ENCODE assay signal across 24 mouse cellular contexts in the genomic region with DNA sequence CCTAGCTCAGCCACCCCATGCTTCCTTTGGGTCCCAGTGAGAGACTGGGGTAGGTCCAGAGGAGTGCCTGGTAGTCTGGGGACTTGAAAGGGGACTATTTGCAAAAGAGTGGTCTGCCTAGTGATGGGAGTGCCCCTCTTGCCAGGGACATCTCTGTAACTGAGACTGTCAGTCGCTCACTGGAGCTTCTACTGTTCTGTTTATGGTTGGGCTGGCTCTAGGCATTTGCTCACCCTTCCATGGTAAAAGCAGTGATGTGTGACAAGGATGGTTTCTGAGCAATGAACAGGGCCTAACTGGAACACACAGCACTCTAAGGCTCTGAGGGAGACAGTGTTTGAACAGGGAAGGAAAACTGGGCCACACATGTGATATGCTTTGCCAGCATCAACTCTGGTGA. TPM values are rescaled to one million over a fixed set of nuclear protein-coding genes. Genes with fewer than 3 reads are reported as not detected.
DNase-seq lines count a peak whose midpoint lies in the region; ATAC-seq and TF ChIP-seq lines count a peak whose summit lies in the region.
"Had no signal": no experiment of that assay in that cellular context is flagged by ENCODE, and none has a peak within 500 bp of the region (broad histone marks: within the 10 kb centered on the region; RNA-seq: fewer than 3 reads in every experiment).

No protein-coding gene starts in this region.

- no peak overlapping the region for H3K4me2 ChIP-seq in kidney, embryonic 15.5 days
- no peak overlapping the region for H3K4me2 ChIP-seq in kidney, postnatal 0 days (ENCODE audit: low read length)
- H3K4me2 ChIP-seq: embryonic facial prominence, embryonic 12.5 days; forebrain, embryonic 13.5 days; forebrain, embryonic 15.5 days had no signal

- TF ChIP-seq CTCF in kidney, adult 2 months (conservative IDR thresholded peaks at IDR 0.05; ENCODE audit: insufficient read depth, insufficient read length, low read depth, low read length), result no peak
- TF ChIP-seq CTCF in kidney, postnatal 0 days (IDR thresholded peaks at IDR 0.05; ENCODE audit: low read depth), result no peak

- H3K9me3 ChIP-seq in kidney, embryonic 15.5 days (replicated peaks), result no peaks in the 10 kb centered on the region
- H3K9me3 ChIP-seq in kidney, postnatal 0 days (replicated peaks; ENCODE audit: low read length), result no peaks in the 10 kb centered on the region
- H3K9me3 ChIP-seq: embryonic facial prominence, embryonic 10.5 days; embryonic facial prominence, embryonic 12.5 days; forebrain, embryonic 13.5 days; forebrain, embryonic 15.5 days; G1E had no signal

- H3K27ac ChIP-seq in kidney, adult 2 months (ENCODE audit: insufficient read depth, low read depth, low read length), result no peak overlapping the region
- H3K27ac ChIP-seq in kidney, embryonic 15.5 days, result peak overlapping the region; percentile 60
- no peak overlapping the region for H3K27ac ChIP-seq in kidney, postnatal 0 days
- H3K27ac ChIP-seq: embryonic facial prominence, embryonic 10.5 days; embryonic facial prominence, embryonic 12.5 days; forebrain, embryonic 13.5 days; forebrain, embryonic 15.5 days had no signal

- no peak overlapping the region for H3K9ac ChIP-seq in kidney, embryonic 15.5 days
- H3K9ac ChIP-seq in kidney, postnatal 0 days (ENCODE audit: low read depth, low read length), result no peak overlapping the region
- H3K9ac ChIP-seq: embryonic facial prominence, embryonic 12.5 days; forebrain, embryonic 13.5 days; forebrain, embryonic 15.5 days had no signal

- no peak overlapping the region for H3K4me3 ChIP-seq in kidney, adult 2 months (ENCODE audit: insufficient read depth, low read depth, low read length)
- H3K4me3 ChIP-seq in kidney, embryonic 15.5 days (replicated peaks), result no peak overlapping the region
- H3K4me3 ChIP-seq in kidney, postnatal 0 days (replicated peaks; ENCODE audit: low read depth, low read length), result no peak overlapping the region
- H3K4me3 ChIP-seq: embryonic facial prominence, embryonic 10.5 days; embryonic facial prominence, embryonic 12.5 days; forebrain, embryonic 13.5 days; forebrain, embryonic 15.5 days had no signal

- WGBS in kidney, adult 2 months, result 46% methylated on average over 1 of the region's 1 CpGs
- WGBS in kidney, embryonic 15.5 days, result 48% methylated on average over 1 of the region's 1 CpGs
- 30% methylated on average over 1 of the region's 1 CpGs for WGBS in kidney, postnatal 0 days

- no peaks in the 10 kb centered on the region for H3K27me3 ChIP-seq in kidney, adult 2 months (replicated peaks; ENCODE audit: control insufficient read depth, insufficient read depth, low read length)
- no peaks in the 10 kb centered on the region for H3K27me3 ChIP-seq in kidney, embryonic 15.5 days
- no peaks in the 10 kb centered on the region for H3K27me3 ChIP-seq in kidney, postnatal 0 days (ENCODE audit: insufficient read depth, low read length)
- H3K27me3 ChIP-seq: CH12.LX; embryonic facial prominence, embryonic 12.5 days; forebrain, embryonic 13.5 days; forebrain, embryonic 15.5 days had no signal

- peak; percentile 13 for DNase-seq in kidney, adult 2 months
- DNase-seq in kidney, adult 8-10 months, result no peak
- no peak for DNase-seq in kidney, postnatal 25 days
- peak; percentile 53 for DNase-seq in kidney, postnatal 0 days (ENCODE audit: low spot score)
- DNase-seq in kidney, postnatal 14 days, result no peak
- peak; percentile 22 for DNase-seq in Muller cell, postnatal 12 days (ENCODE audit: inconsistent ontology term)
- DNase-seq in gastrocnemius, postnatal 25 days, result no peak
- DNase-seq: adrenal gland, adult 2 months; adrenal gland, postnatal 10 days; adrenal gland, postnatal 25 days; B cell, adult 2 months; cerebellum, adult 11-12 months; cerebellum, adult 2 months; cerebellum, adult 9-10 months; cerebellum, postnatal 10 days; cerebellum, postnatal 25 days had no signal

- TF ChIP-seq POLR2A in kidney, adult 2 months (IDR thresholded peaks at IDR 0.05; ENCODE audit: low read depth, low read length), result no peak

- peak; percentile 83 for ATAC-seq in kidney, embryonic 15.5 days (replicated peaks; ENCODE audit: low FRiP score)
- peak; percentile 77 for ATAC-seq in kidney, postnatal 0 days (replicated peaks; ENCODE audit: low FRiP score, low read depth)
- ATAC-seq: CD4-positive, CD25-positive, alpha-beta regulatory T cell, adult 4 months; forebrain, embryonic 13.5 days; forebrain, embryonic 15.5 days had no signal

- no peaks in the 10 kb centered on the region for H3K4me1 ChIP-seq in kidney, adult 2 months (ENCODE audit: control insufficient read depth, insufficient read depth, low read length)
- 0 out of 2 replicates have a peak, but pooled peaks cover 6% of the 10 kb centered on the region for H3K4me1 ChIP-seq in kidney, embryonic 15.5 days
- H3K4me1 ChIP-seq in kidney, postnatal 0 days (replicated peaks; ENCODE audit: insufficient read depth, low read length), result no peaks in the 10 kb centered on the region
- H3K4me1 ChIP-seq: embryonic facial prominence, embryonic 10.5 days; embryonic facial prominence, embryonic 12.5 days; forebrain, embryonic 13.5 days; forebrain, embryonic 15.5 days had no signal

- H3K36me3 ChIP-seq in kidney, adult 2 months (ENCODE audit: control insufficient read depth, insufficient read depth, low read length), result no peaks in the 10 kb centered on the region
- peaks cover 95% of the 10 kb centered on the region for H3K36me3 ChIP-seq in kidney, embryonic 15.5 days
- peaks cover 56% of the 10 kb centered on the region for H3K36me3 ChIP-seq in kidney, postnatal 0 days (ENCODE audit: insufficient read depth, low read length)

RNA-seq across cellular contexts. Expression of a gene that starts 32.2 kb away (rescaled TPM):
- 97.4 and 141 TPM in 2 replicates for polyA plus RNA-seq in kidney, adult 2 months (2012; rRNA removed)
- polyA plus RNA-seq in kidney, embryonic 15.5 days (2015; fragmentation: Nextera tagmentation; extraction: Ambion mirVana), result 73.2 and 75.9 TPM in 2 replicates
- polyA plus RNA-seq in kidney, postnatal 0 days (2015; fragmentation: Nextera tagmentation; extraction: Ambion mirVana), result 57.9 and 58.7 TPM in 2 replicates
- 10 to 100 TPM; 48.5 to 49.5 TPM for total RNA-seq in gastrocnemius, postnatal 25 days (2021)

RNA-seq across cellular contexts. Expression of a gene that starts 32.2 kb away (rescaled TPM):
- polyA plus RNA-seq in kidney, adult 2 months (2012; rRNA removed), result 34.9 and 44.3 TPM in 2 replicates
- 125 and 133 TPM in 2 replicates for polyA plus RNA-seq in kidney, embryonic 15.5 days (2015; fragmentation: Nextera tagmentation; extraction: Ambion mirVana)
- polyA plus RNA-seq in kidney, postnatal 0 days (2015; fragmentation: Nextera tagmentation; extraction: Ambion mirVana), result 90.9 and 91.1 TPM in 2 replicates
- total RNA-seq in gastrocnemius, postnatal 25 days (2021), result 10 to 100 TPM; 17.3 to 19.6 TPM

RNA-seq across cellular contexts. Expression of a gene that starts 46.3 kb away (rescaled TPM):
- polyA plus RNA-seq in kidney, adult 2 months (2012; rRNA removed), result 0.04 TPM in 1 of 2 replicates, not detected in the other
- polyA plus RNA-seq in kidney, embryonic 15.5 days (2015; fragmentation: Nextera tagmentation; extraction: Ambion mirVana), result 0.41 and 0.70 TPM in 2 replicates
- polyA plus RNA-seq in kidney, postnatal 0 days (2015; fragmentation: Nextera tagmentation; extraction: Ambion mirVana), result 0.36 TPM in 1 of 2 replicates, not detected in the other
- total RNA-seq in gastrocnemius, postnatal 25 days (2021), result under 1 TPM in 1 of 2 experiments, not detected in 1; 0.35 TPM
- polyA plus RNA-seq: forebrain, embryonic 13.5 days; G1E had no signal

RNA-seq across cellular contexts. Expression of a gene that starts 59.7 kb away (rescaled TPM):
- 19.8 and 23.1 TPM in 2 replicates for polyA plus RNA-seq in kidney, adult 2 months (2012; rRNA removed)
- polyA plus RNA-seq in kidney, embryonic 15.5 days (2015; fragmentation: Nextera tagmentation; extraction: Ambion mirVana), result 19.9 and 20.9 TPM in 2 replicates
- polyA plus RNA-seq in kidney, postnatal 0 days (2015; fragmentation: Nextera tagmentation; extraction: Ambion mirVana), result 34.2 and 35.6 TPM in 2 replicates
- total RNA-seq in gastrocnemius, postnatal 25 days (2021), result 1 to 10 TPM; 9.0 to 9.2 TPM

Comparison
In these comparisons a context has a peak if more than half of its experiments do, and no peak if none do; other contexts are left out.
1. DNase-seq: peak in kidney, adult 2 months (single experiment), kidney, postnatal 0 days (single experiment) and Muller cell, postnatal 12 days (single experiment); none in kidney, adult 8-10 months (0 of 2), kidney, postnatal 25 days (0 of 2), kidney, postnatal 14 days (single experiment) and gastrocnemius, postnatal 25 days (single experiment).